Mouse (Mus musculus) embryonic facial prominence, embryonic 12.5 days (tissue): ENCODE measurements around the gene Gdpd5. TPM values are rescaled to one million over a fixed set of nuclear protein-coding genes. Genes with fewer than 3 reads are reported as not detected.

Experiments used
- ATAC-seq: fragments of 200-750 bp; cut with Nextera tagmentation; 2 replicates; pipeline ENCODE4 v1.8.0; 2017; ENCODE audit not compliant: insufficient number of reproducible peaks, insufficient read depth, low FRiP score, low TSS enrichment
- H3K27ac ChIP-seq: fragments of 300-500 bp; sonication (generic); 2 replicates; pipeline ENCODE4 v1.5.1; 2016; ENCODE audit warnings: mild to moderate bottlenecking
- H3K27me3 ChIP-seq: fragments of 300-500 bp; sonication (generic); 2 replicates; pipeline ENCODE4 v1.6.1; 2016; ENCODE audit warnings: mild to moderate bottlenecking, moderate library complexity
- H3K36me3 ChIP-seq: fragments of 300-500 bp; sonication (generic); 2 replicates; pipeline ENCODE4 v1.6.1; 2016; ENCODE audit warnings: mild to moderate bottlenecking
- H3K4me1 ChIP-seq: fragments of 300-500 bp; sonication (generic); 2 replicates; pipeline ENCODE4 v1.6.1; 2016
- H3K4me2 ChIP-seq: fragments of 300-500 bp; sonication (generic); replicated peaks from 2 replicates; pipeline ENCODE4 v1.6.1; 2016; ENCODE audit warnings: mild to moderate bottlenecking, moderate library complexity
- H3K4me3 ChIP-seq: fragments of 300-500 bp; sonication (generic); 2 replicates; pipeline ENCODE4 v1.5.1; 2016; ENCODE audit warnings: mild to moderate bottlenecking
- H3K9ac ChIP-seq: fragments of 300-500 bp; sonication (generic); 2 replicates; pipeline ENCODE4 v1.6.1; 2016; ENCODE audit warnings: mild to moderate bottlenecking, moderate library complexity
- H3K9me3 ChIP-seq: fragments of 300-500 bp; sonication (generic); 2 replicates; pipeline ENCODE4 v1.6.1; 2016; ENCODE audit warnings: mild to moderate bottlenecking, moderate library complexity
- WGBS: fragments of 180-500 bp; shearing (Covaris S2); methylation state at CpG from one replicate; pipeline ENCODE4 v1.1.7; 2016; 5-methylcytosine and 5-hydroxymethylcytosine counted together
- polyA plus RNA-seq: library from polyadenylated mRNA; unstranded; fragments of >200 nt; fragmentation: Nextera tagmentation; extraction: Ambion mirVana; gene quantifications from 2 replicates; pipeline ENCODE4 v1.2.1, GENCODE M21; 2016

The Gdpd5 gene
- polyA plus RNA-seq, 1 experiment from 2014 or later: 20.3 TPM

- Histone ChIP-seq H3K9ac (no peak overlapping the region), H3K4me2 (no peak overlapping the region), H3K4me1 (peaks cover 7% of the 10 kb centered on the region; the same call in 1 of the 2 replicates), H3K27me3 (no peaks in the 10 kb centered on the region), H3K27ac (peak overlapping the region; percentile 36; the same call in 1 of the 2 replicates), H3K36me3 (0 out of 2 replicates have a peak, but pooled peaks cover 5% of the 10 kb centered on the region), H3K4me3 (no peak overlapping the region), H3K9me3 (no peaks in the 10 kb centered on the region)
- WGBS: 80% methylated on average over 8 of the region's 8 CpGs
- ATAC-seq: no peak
These were observed 28.4 kb downstream of the Gdpd5 start for GRCm38 (mm10) chr7:99409441-99410222.

DNA sequence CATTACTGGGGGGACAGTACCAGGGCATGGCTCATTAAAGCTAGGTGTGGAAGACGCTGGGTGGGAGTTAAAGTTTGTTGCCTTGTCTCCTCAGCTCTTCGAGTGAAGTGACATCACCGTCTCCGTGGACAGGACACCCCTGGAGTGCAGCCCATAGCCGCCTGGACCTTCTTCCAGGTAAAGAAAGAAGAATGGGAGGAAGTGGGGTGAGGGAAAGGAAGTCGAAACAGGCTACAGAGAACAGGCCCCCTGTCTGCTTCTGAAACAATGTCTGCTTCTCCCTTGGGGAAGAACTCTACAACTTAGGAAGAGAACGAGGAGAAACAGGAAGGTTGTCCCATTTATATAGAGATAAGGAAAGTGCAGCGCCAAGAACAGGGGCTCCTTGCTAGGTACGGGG lies 29.1 kb downstream of the Gdpd5 start:
- Histone ChIP-seq H3K4me2 (no peak overlapping the region), H3K9ac (no peak overlapping the region), H3K27ac (peak overlapping the region; percentile 37; the same call in 1 of the 2 replicates), H3K36me3 (0 out of 2 replicates have a peak, but pooled peaks cover 5% of the 10 kb centered on the region), H3K27me3 (no peaks in the 10 kb centered on the region), H3K4me1 (peaks cover 7% of the 10 kb centered on the region; the same call in 1 of the 2 replicates), H3K9me3 (no peaks in the 10 kb centered on the region), H3K4me3 (no peak overlapping the region)
- no peak for ATAC-seq
- WGBS: 75% methylated on average over 9 of the region's 9 CpGs

- H3K36me3 ChIP-seq: 0 out of 2 replicates have a peak, but pooled peaks cover 5% of the 10 kb centered on the region
- WGBS: 37% methylated on average over 6 of the region's 6 CpGs
- no peak for ATAC-seq
- peaks cover 4% of the 10 kb centered on the region; the same call in 1 of the 2 replicates for H3K4me1 ChIP-seq
- no peak overlapping the region for H3K9ac ChIP-seq
- no peaks in the 10 kb centered on the region for H3K9me3 ChIP-seq
- no peak overlapping the region for H3K4me2 ChIP-seq
- H3K27me3 ChIP-seq: no peaks in the 10 kb centered on the region
- peak overlapping the region; percentile 37; the same call in 1 of the 2 replicates for H3K27ac ChIP-seq
- no peak overlapping the region for H3K4me3 ChIP-seq
These were observed 30.0 kb downstream of the Gdpd5 start for GRCm38 (mm10) chr7:99411047-99411779.

GRCm38 (mm10) chr7:99415045-99415444 lies 33.8 kb downstream of the Gdpd5 start:
- no peaks in the 10 kb centered on the region for H3K27me3 ChIP-seq
- no peaks in the 10 kb centered on the region for H3K9me3 ChIP-seq
- ATAC-seq: no peak
- H3K4me2 ChIP-seq: no peak overlapping the region
- 83% methylated on average over 4 of the region's 4 CpGs for WGBS
- 0 out of 2 replicates have a peak, but pooled peaks cover 5% of the 10 kb centered on the region for H3K36me3 ChIP-seq
- H3K27ac ChIP-seq: no peak overlapping the region
- H3K4me1 ChIP-seq: no peaks in the 10 kb centered on the region; the same call in 1 of the 2 replicates
- H3K4me3 ChIP-seq: no peak overlapping the region
- no peak overlapping the region for H3K9ac ChIP-seq

DNA sequence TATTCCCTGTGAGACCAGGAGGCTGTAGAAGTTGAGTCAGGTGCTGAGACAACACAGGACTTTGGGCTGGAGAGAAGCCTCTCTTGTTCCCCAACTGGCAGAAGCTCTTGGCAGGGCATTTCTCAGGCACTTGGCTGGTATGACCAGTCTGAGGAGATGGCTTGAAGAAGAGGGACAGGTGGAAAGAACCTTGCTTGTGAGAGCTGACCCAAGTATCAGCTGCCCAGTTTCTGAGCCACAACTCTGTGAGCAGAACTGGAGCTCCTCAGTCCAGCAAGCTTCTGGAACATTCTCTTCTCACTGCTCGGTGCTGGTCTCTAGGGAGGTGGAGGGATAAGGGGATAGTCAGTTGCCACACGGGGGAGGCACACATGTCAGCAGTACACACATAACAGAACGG lies 38.1 kb downstream of the Gdpd5 start:
- WGBS: 82% methylated on average over 3 of the region's 3 CpGs
- Histone ChIP-seq H3K36me3 (no peaks in the 10 kb centered on the region), H3K4me1 (peaks cover 18% of the 10 kb centered on the region), H3K9me3 (no peaks in the 10 kb centered on the region), H3K27ac (no peak overlapping the region), H3K4me2 (no peak overlapping the region), H3K27me3 (no peaks in the 10 kb centered on the region), H3K4me3 (no peak overlapping the region), H3K9ac (no peak overlapping the region)
- ATAC-seq: no peak

DNA sequence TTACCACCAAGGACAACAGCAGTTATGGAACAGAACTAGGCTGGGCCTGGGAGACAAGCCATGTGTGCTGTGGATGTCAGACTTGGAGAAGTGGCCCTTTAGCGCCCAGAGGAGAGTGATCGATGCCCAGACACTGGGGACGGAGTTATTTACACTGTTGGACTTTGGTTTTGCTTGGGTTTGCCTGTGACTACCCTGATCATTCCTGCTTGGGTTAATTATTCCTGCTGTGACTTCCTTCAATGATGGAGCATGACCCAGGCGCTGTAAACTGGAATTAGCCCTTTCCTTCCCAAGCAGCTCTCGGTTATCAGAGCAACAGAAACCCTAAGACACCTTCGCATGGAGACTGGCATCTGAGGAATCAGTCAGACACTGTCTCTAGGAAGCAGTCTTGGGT lies 39.8 kb downstream of the Gdpd5 start:
- 80% methylated on average over 6 of the region's 6 CpGs for WGBS
- Histone ChIP-seq H3K4me1 (peaks cover 33% of the 10 kb centered on the region), H3K36me3 (no peaks in the 10 kb centered on the region), H3K4me2 (no peak overlapping the region), H3K27ac (no peak overlapping the region), H3K4me3 (no peak overlapping the region), H3K9me3 (no peaks in the 10 kb centered on the region), H3K27me3 (no peaks in the 10 kb centered on the region), H3K9ac (no peak overlapping the region)
- no peak for ATAC-seq

DNA sequence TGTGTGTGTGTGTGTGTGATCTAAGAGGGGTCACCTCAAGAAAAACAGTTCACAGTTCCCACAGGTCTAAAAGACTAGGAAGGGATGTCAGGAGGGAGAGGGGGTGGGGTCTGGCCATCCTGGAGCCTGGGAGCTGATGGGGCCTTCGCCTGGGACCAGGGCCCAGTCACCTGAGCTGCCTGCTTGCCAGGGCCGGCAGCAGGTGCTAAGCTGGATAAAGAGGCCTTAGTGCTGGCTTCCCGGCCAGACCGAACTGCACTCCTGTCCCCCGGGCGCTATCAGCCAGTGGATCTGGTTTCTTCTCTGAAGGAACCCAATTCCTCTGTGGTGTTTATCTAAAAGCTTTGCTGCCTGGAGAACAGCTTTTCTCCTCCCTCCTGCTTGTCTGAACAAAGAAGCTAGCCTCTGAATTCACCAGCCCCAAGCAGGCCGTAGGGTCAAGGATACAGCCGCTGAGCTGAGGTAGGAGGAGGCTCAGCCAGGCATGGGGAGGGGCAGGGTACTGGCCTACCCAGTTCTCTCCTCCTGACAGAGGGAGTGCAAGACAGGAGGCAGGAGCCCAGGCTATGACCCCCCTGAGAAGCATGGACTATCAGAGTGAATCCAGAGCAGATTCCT lies 43.4 kb downstream of the Gdpd5 start:
- ATAC-seq: peak; percentile 63; the same call in 1 of the 2 replicates
- 0 out of 2 replicates have a peak overlapping the region, but pooled peaks have one; percentile 4 for H3K9ac ChIP-seq
- no peak overlapping the region for H3K4me3 ChIP-seq
- no peak overlapping the region for H3K4me2 ChIP-seq
- WGBS: 20% methylated on average over 8 of the region's 8 CpGs
- H3K27me3 ChIP-seq: no peaks in the 10 kb centered on the region
- H3K36me3 ChIP-seq: no peaks in the 10 kb centered on the region
- peak overlapping the region; percentile 84 for H3K27ac ChIP-seq
- peaks cover 33% of the 10 kb centered on the region for H3K4me1 ChIP-seq
- H3K9me3 ChIP-seq: no peaks in the 10 kb centered on the region

- no peaks in the 10 kb centered on the region for H3K9me3 ChIP-seq
- H3K36me3 ChIP-seq: no peaks in the 10 kb centered on the region
- WGBS: 81% methylated on average over 4 of the region's 4 CpGs
- peaks cover 28% of the 10 kb centered on the region for H3K4me1 ChIP-seq
- H3K4me3 ChIP-seq: no peak overlapping the region
- no peak overlapping the region for H3K4me2 ChIP-seq
- H3K27me3 ChIP-seq: no peaks in the 10 kb centered on the region
- no peak overlapping the region for H3K9ac ChIP-seq
- ATAC-seq: no peak
- H3K27ac ChIP-seq: peak overlapping the region; percentile 84
These were observed 44.5 kb downstream of the Gdpd5 start for GRCm38 (mm10) chr7:99425706-99426105.

DNA sequence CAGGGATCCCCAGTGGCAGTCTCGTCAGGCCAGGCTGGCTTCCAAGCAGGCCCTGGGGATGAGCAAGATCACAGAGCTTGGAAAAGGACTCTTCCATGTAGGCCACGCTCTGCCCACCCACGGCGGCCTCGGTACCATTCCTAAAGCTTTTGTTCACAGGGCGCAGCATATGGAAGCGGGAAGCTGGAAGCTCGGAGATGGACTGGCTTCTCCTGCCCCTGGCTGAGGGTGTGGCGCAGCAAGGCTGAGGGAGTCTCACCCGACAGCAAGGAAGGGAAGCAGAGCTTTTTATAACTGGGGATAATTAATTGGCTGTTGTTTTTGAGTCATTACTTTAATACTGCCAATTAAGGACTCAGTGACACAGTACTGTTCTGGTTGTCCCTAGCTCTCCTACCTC lies 45.8 kb downstream of the Gdpd5 start:
- Histone ChIP-seq H3K4me2 (no peak overlapping the region), H3K4me1 (peaks cover 21% of the 10 kb centered on the region), H3K27me3 (no peaks in the 10 kb centered on the region), H3K27ac (no peak overlapping the region), H3K4me3 (no peak overlapping the region), H3K9ac (no peak overlapping the region), H3K9me3 (no peaks in the 10 kb centered on the region), H3K36me3 (no peaks in the 10 kb centered on the region)
- 68% methylated on average over 10 of the region's 10 CpGs for WGBS
- no peak for ATAC-seq

DNA sequence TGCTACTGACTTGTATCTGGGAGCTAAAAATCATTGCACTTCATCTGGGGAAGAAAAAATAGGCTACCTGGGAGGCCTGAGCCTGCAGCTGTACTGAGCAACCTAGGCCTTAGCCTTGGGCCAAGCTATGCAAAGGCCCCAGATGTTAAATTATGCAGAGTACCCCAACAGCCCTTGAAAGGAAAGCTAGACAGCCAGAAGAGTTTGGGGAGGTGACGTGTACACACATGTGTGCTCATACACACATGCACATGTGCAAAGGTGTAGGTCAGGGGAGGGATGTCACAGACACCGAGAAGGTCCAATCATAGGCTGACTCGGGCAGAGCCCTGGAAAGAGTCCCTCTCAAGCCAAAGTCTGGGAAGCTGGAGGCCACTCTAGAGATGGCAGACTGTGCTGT lies 46.8 kb downstream of the Gdpd5 start:
- Histone ChIP-seq H3K9me3 (no peaks in the 10 kb centered on the region), H3K4me2 (no peak overlapping the region), H3K4me1 (peaks cover 26% of the 10 kb centered on the region), H3K4me3 (no peak overlapping the region), H3K27me3 (no peaks in the 10 kb centered on the region), H3K27ac (no peak overlapping the region), H3K36me3 (no peaks in the 10 kb centered on the region), H3K9ac (no peak overlapping the region)
- WGBS: 89% methylated on average over 3 of the region's 3 CpGs
- ATAC-seq: no peak

- Histone ChIP-seq H3K27ac (no peak overlapping the region), H3K36me3 (no peaks in the 10 kb centered on the region), H3K4me2 (no peak overlapping the region), H3K4me1 (peaks cover 26% of the 10 kb centered on the region), H3K4me3 (no peak overlapping the region), H3K27me3 (no peaks in the 10 kb centered on the region), H3K9me3 (no peaks in the 10 kb centered on the region), H3K9ac (no peak overlapping the region)
- WGBS: 82% methylated on average over 5 of the region's 5 CpGs
- ATAC-seq: no peak
These were observed 47.6 kb downstream of the Gdpd5 start for GRCm38 (mm10) chr7:99428836-99429235.
